Mouse (Mus musculus): ENCODE data around the gene Tmem211.

GRCm38 (mm10) chr5:113196916-113197794, 29.6 kb upstream of the Tmem211 start:
- TF ChIP-seq CTCF (IDR thresholded peaks at IDR 0.05; ENCODE audit: low read depth): no peak
- TF ChIP-seq EP300 (IDR thresholded peaks at IDR 0.05; ENCODE audit: low read depth): no peak
